Mouse (Mus musculus): ENCODE measurements around the gene Zcchc2. TPM values are rescaled to one million over a fixed set of nuclear protein-coding genes. Genes with fewer than 3 reads are reported as not detected.

The Zcchc2 gene
- polyA plus RNA-seq, 1 experiment from 2014 or later, result 1.0 TPM

- no peaks in the 10 kb centered on the region for H3K9me3 ChIP-seq (replicated peaks)
Observed at GRCm38 (mm10) chr1:106074656-106075055, 84.5 kb downstream of the Zcchc2 start.

DNA sequence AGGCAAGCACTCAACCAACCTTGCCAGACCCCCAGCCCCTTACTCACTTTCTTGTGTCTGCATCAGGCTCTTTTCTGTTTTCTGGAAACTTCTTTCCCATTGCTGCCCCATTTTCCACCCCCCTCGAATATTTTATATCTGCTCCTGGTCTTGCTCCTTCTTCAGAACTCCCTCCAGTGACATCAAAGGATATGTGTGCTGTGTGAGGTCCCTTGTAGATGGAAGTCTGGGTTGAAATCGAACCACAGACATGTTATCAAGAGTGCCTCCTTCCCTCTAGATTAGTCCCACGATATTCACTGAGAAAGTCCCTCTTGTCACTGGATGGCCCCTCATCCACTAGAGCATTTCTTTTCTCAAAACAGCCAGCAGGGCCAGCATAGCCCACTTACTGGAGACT is 86.4 kb downstream of the Zcchc2 start:
- no peak overlapping the region for H3K4me2 ChIP-seq
- no peak overlapping the region for H3K4me3 ChIP-seq (replicated peaks)
- no peaks in the 10 kb centered on the region for H3K36me3 ChIP-seq (replicated peaks)
- no peak for ATAC-seq (ENCODE audit: insufficient read depth)
- WGBS (ENCODE audit: insufficient replicate concordance), result 43% methylated on average over 3 of the region's 3 CpGs
- peaks cover 6% of the 10 kb centered on the region; the same call in 1 of the 2 replicates for H3K27me3 ChIP-seq
- no peaks in the 10 kb centered on the region for H3K9me3 ChIP-seq (replicated peaks)
- H3K9ac ChIP-seq, result no peak overlapping the region
- no peak overlapping the region for H3K27ac ChIP-seq (replicated peaks)
- H3K4me1 ChIP-seq (replicated peaks), result no peaks in the 10 kb centered on the region

More at GRCm38 (mm10) chr1:106074656-106075055, 84.5 kb downstream of the Zcchc2 start:
- WGBS (ENCODE audit: insufficient replicate concordance), result 64% methylated on average over 5 of the region's 5 CpGs
- Histone ChIP-seq H3K27me3 (peaks cover 7% of the 10 kb centered on the region; the same call in 1 of the 2 replicates), H3K4me1 (replicated peaks) (no peaks in the 10 kb centered on the region), H3K36me3 (replicated peaks) (no peaks in the 10 kb centered on the region), H3K4me2 (no peak overlapping the region), H3K4me3 (replicated peaks) (no peak overlapping the region), H3K9ac (no peak overlapping the region), H3K27ac (replicated peaks) (no peak overlapping the region)
- ATAC-seq (ENCODE audit: insufficient read depth), result no peak

DNA sequence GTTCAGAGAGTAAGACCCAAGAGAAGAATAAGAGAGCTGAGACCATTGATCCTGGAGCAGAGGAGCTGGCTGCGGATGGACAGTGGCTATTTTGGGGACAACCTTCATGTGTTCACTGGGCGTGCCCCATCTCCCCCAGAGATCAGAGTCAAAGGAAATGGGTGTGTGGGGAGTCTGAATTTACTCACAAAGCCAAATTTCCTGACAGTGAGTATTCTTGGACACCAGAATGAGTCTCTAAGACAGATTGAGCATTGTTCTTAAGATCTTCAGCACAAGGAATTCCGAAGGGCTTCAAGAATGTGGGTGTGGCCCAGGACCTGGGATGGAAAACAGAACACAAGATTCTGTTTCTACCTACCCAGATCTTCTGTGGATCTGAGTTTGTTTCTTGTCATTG is 87.0 kb downstream of the Zcchc2 start:
- H3K36me3 ChIP-seq (replicated peaks), result no peaks in the 10 kb centered on the region
- H3K4me3 ChIP-seq (replicated peaks), result no peak overlapping the region
- no peak overlapping the region for H3K9ac ChIP-seq
- no peak overlapping the region for H3K27ac ChIP-seq (replicated peaks)
- no peaks in the 10 kb centered on the region for H3K4me1 ChIP-seq (replicated peaks)
- no peak for ATAC-seq (ENCODE audit: insufficient read depth)
- H3K9me3 ChIP-seq (replicated peaks), result no peaks in the 10 kb centered on the region
- WGBS (ENCODE audit: insufficient replicate concordance), result 47% methylated on average over 3 of the region's 3 CpGs
- peaks cover under 1% of the 10 kb centered on the region; the same call in 1 of the 2 replicates for H3K27me3 ChIP-seq
- H3K4me2 ChIP-seq, result no peak overlapping the region

Other genes with a start within 250 kb of the Zcchc2 start
- gene Tnfrsf11a, start 209.7 kb upstream of the Zcchc2 start, polyA plus RNA-seq (2015; fragmentation: Nextera tagmentation; extraction: Ambion mirVana), result 0.38 and 0.48 TPM in 2 replicates
- gene Phlpp1, start 181.3 kb downstream of the Zcchc2 start, polyA plus RNA-seq (2015; fragmentation: Nextera tagmentation; extraction: Ambion mirVana), result 0.92 and 0.94 TPM in 2 replicates

Data from liver, embryonic 15.5 days (tissue).